Mouse (Mus musculus): ENCODE measurements at regions not wholly inside any gene's neighbourhood (a gene's known extent, or its start where the extent isn't known, plus 50 kb on each side); places are given as distances from the start of the nearest gene placed in this dataset.

GRCm38 (mm10) chr3:83416536-83416935 is 288.8 kb downstream of the Dchs2 start:
- TF ChIP-seq CTCF (IDR thresholded peaks at IDR 0.05; ENCODE audit: control insufficient read depth, insufficient read depth, insufficient read length) (no peak), FOSL1 (IDR thresholded peaks at IDR 0.05; ENCODE audit: insufficient read depth, low read length, poor library complexity, severe bottlenecking) (no peak), USF1 (IDR thresholded peaks at IDR 0.05; ENCODE audit: low read depth) (no peak)
